Mouse (Mus musculus): Measurements from ENCODE around the gene Babam1. TPM values are rescaled to one million over a fixed set of nuclear protein-coding genes. Genes with fewer than 3 reads are reported as not detected.

The Babam1 gene
- polyA plus RNA-seq (2014; fragmentation: Nextera tagmentation; extraction: Ambion mirVana) = 102 and 106 TPM in 2 replicates

DNA sequence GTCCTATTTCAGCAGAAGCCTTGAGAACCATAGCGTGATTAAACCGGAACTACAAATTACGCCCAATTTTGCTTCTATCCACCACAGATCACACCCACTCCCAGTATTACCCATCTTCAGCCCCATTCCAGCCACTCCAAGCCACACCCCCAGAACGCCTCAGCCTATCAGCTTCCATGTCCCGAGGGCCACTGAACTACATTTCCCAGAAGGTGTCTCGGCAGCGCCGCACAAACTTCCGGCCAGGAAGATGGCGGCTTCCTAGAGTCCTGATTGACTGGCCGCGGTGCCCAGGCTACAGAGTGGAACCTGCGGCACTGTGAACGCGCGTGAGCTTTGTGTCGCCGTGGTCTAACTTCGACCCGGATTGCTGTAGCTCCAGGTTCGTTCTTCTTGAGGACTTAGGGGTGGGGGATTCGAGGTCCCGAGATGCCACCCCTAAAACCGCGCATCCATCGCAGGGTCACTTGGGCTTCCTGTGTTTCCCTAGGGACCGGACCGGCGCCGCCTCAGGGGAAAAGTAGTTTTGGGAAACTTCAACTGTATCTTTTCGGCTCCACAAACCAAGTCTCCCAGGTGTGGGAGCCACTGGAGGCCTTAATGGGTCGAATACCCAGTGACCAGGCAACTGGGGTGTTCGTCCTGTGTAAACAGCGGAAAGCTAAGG lies at the start of gene Babam1:
Gene Babam1 (plus strand): TSS at position 223 of the 667 bp plus-strand sequence.
- peak within 1 kb of the TSS; percentile 76 for H3K4me2 ChIP-seq (replicated peaks; ENCODE audit: low read depth, low read length)
- WGBS = 1% methylated on average over 34 of the region's 34 CpGs

DNA sequence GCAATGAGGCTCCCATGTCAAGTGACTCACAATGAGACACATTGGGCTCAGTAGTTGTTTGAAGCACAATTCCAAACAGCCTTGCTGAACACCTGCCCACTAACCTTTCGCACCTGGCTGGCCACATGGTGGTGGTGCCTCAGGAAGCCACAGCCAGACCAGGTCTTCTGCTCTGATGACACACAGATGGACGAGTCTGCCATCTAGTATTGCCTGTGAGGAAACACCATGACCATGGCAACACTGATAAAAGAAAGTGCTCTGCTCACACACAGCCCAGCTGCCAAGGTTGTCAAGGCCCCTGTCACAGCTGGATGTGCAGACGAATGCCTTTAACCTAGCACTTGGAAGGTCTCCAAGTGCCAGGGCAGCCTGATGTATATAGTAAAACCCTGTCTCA lies 45.5 kb upstream of the Babam1 start:
- WGBS = 80% methylated on average over 3 of the region's 3 CpGs
- DNase-seq (ENCODE audit: low spot score) (no peak), ATAC-seq (ENCODE audit: low FRiP score) (no peak)
- Histone ChIP-seq H3K36me3 (ENCODE audit: control insufficient read depth, insufficient read depth, low read length) (peaks cover 16% of the 10 kb centered on the region), H3K9ac (ENCODE audit: low read depth, low read length) (no peak overlapping the region), H3K27ac (ENCODE audit: low read depth, low read length) (no peak overlapping the region), H3K4me3 (ENCODE audit: low read depth, low read length) (no peak overlapping the region), H3K4me1 (replicated peaks; ENCODE audit: control insufficient read depth, insufficient read depth, low read length) (no peaks in the 10 kb centered on the region), H3K27me3 (ENCODE audit: control insufficient read depth, insufficient read depth, low read length) (no peaks in the 10 kb centered on the region), H3K4me2 (replicated peaks; ENCODE audit: low read depth, low read length) (no peak overlapping the region), H3K9me3 (ENCODE audit: control insufficient read depth, low read length) (no peaks in the 10 kb centered on the region)

More for the DNA sequence above, at the start of gene Babam1:
- Histone ChIP-seq H3K36me3 (ENCODE audit: control insufficient read depth, insufficient read depth, low read length) (0 out of 2 replicates have a peak, but pooled peaks cover 4% of the 10 kb centered on the region), H3K27ac (ENCODE audit: low read depth, low read length) (peak within 1 kb of the TSS; percentile 49; the same call in 1 of the 2 replicates), H3K27me3 (ENCODE audit: control insufficient read depth, insufficient read depth, low read length) (no peaks in the 10 kb centered on the region), H3K9ac (ENCODE audit: low read depth, low read length) (peak within 1 kb of the TSS; percentile 67), H3K4me3 (ENCODE audit: low read depth, low read length) (peak within 1 kb of the TSS; percentile 76), H3K9me3 (ENCODE audit: control insufficient read depth, low read length) (no peaks in the 10 kb centered on the region), H3K4me1 (replicated peaks; ENCODE audit: control insufficient read depth, insufficient read depth, low read length) (peaks cover 4% of the 10 kb centered on the region)
- peak; percentile 96 for ATAC-seq (ENCODE audit: low FRiP score)
- DNase-seq (ENCODE audit: low spot score) = peak; percentile 93

DNA sequence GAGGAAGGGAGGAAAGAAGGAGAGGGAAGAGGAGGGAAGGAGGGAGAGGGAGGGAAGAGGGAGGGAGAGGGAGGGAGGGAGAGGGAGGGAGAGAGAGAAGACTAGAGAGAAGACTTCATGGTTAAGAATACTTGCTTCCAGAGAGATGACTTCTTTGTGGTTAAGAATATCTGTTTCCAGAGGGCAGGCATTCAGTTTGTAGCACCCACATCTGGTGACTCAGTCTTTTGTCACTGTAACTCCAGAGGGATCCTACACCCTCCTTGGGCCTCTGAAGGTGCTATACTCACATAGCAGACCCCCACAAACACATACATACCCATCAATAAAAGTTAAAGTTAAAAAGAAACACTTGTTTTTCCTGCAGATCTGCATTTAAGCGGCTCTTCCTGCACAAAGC lies 45.1 kb upstream of the Babam1 start:
- WGBS = 92% methylated on average over 1 of the region's 1 CpGs
- H3K4me2 ChIP-seq (replicated peaks; ENCODE audit: low read depth, low read length) = no peak overlapping the region
- no peak overlapping the region for H3K27ac ChIP-seq (ENCODE audit: low read depth, low read length)
- no peak overlapping the region for H3K4me3 ChIP-seq (ENCODE audit: low read depth, low read length)
- H3K4me1 ChIP-seq (replicated peaks; ENCODE audit: control insufficient read depth, insufficient read depth, low read length) = no peaks in the 10 kb centered on the region
- H3K9me3 ChIP-seq (ENCODE audit: control insufficient read depth, low read length) = no peaks in the 10 kb centered on the region
- no peaks in the 10 kb centered on the region for H3K27me3 ChIP-seq (ENCODE audit: control insufficient read depth, insufficient read depth, low read length)
- H3K36me3 ChIP-seq (ENCODE audit: control insufficient read depth, insufficient read depth, low read length) = peaks cover 12% of the 10 kb centered on the region
- DNase-seq (ENCODE audit: low spot score) (no peak), ATAC-seq (ENCODE audit: low FRiP score) (no peak)
- H3K9ac ChIP-seq (ENCODE audit: low read depth, low read length) = no peak overlapping the region

- H3K36me3 ChIP-seq (ENCODE audit: control insufficient read depth, insufficient read depth, low read length) = 0 out of 2 replicates have a peak, but pooled peaks cover 6% of the 10 kb centered on the region
- no peak overlapping the region for H3K27ac ChIP-seq (ENCODE audit: low read depth, low read length)
- H3K4me1 ChIP-seq (replicated peaks; ENCODE audit: control insufficient read depth, insufficient read depth, low read length) = no peaks in the 10 kb centered on the region
- no peak overlapping the region for H3K4me3 ChIP-seq (ENCODE audit: low read depth, low read length)
- no peak overlapping the region for H3K4me2 ChIP-seq (replicated peaks; ENCODE audit: low read depth, low read length)
- DNase-seq (ENCODE audit: low spot score) (no peak), ATAC-seq (ENCODE audit: low FRiP score) (no peak)
- H3K27me3 ChIP-seq (ENCODE audit: control insufficient read depth, insufficient read depth, low read length) = no peaks in the 10 kb centered on the region
- 89% methylated on average over 3 of the region's 3 CpGs for WGBS
- no peaks in the 10 kb centered on the region for H3K9me3 ChIP-seq (ENCODE audit: control insufficient read depth, low read length)
- H3K9ac ChIP-seq (ENCODE audit: low read depth, low read length) = no peak overlapping the region
These were observed 38.6 kb upstream of the Babam1 start for GRCm38 (mm10) chr8:71358026-71358425.

DNA sequence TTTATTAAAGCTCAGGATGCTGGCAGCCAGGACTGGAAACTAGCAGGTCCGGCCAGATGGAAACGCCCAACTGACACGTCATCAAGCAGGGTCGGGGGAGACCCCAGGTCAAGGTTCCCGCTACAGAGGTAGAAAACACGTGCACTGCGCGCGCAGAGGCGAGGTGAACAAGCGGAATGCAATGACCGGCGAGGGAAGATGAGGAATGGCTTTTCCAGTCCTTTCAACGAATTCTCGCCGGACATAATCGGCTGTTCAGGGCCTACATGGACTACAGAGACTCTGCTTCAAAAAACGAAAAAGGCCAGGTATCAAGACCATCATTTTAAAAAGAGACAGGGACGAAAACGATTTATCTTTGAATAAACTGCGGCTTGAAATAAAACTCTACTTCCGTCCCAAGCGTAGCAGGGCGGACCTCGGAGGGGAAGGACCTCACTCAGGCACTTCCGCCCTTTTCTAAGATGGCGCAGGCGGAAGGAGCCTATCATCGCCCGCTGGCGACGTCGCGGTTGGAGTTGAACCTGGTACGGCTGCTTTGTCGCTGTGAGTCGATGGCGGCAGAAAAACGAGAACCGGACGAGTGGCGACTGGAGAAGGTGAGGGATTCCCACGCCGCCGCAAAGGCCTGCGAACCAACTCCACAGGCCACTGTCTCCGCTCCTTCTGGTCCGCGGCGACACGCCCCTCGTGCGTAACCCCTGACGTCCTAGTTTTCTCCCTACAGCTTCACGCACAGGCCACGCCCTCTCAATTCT lies 29.7 kb upstream of the Babam1 start, which contains the start of gene Use1:
Gene Use1 (plus strand): TSS at position 78 of the 758 bp plus-strand sequence.
- Histone ChIP-seq H3K36me3 (ENCODE audit: control insufficient read depth, insufficient read depth, low read length) (no peaks in the 10 kb centered on the region), H3K9me3 (ENCODE audit: control insufficient read depth, low read length) (no peaks in the 10 kb centered on the region), H3K9ac (ENCODE audit: low read depth, low read length) (peak within 1 kb of the TSS; percentile 19), H3K4me3 (ENCODE audit: low read depth, low read length) (peak within 1 kb of the TSS; percentile 47), H3K27ac (ENCODE audit: low read depth, low read length) (peak within 1 kb of the TSS; percentile 48), H3K27me3 (ENCODE audit: control insufficient read depth, insufficient read depth, low read length) (no peaks in the 10 kb centered on the region), H3K4me2 (replicated peaks; ENCODE audit: low read depth, low read length) (peak within 1 kb of the TSS; percentile 66), H3K4me1 (replicated peaks; ENCODE audit: control insufficient read depth, insufficient read depth, low read length) (peaks cover 4% of the 10 kb centered on the region)
- peak; percentile 81 for ATAC-seq (ENCODE audit: low FRiP score)
- under 1% methylated on average over 56 of the region's 56 CpGs for WGBS
- peak; percentile 92 for DNase-seq (ENCODE audit: low spot score)

DNA sequence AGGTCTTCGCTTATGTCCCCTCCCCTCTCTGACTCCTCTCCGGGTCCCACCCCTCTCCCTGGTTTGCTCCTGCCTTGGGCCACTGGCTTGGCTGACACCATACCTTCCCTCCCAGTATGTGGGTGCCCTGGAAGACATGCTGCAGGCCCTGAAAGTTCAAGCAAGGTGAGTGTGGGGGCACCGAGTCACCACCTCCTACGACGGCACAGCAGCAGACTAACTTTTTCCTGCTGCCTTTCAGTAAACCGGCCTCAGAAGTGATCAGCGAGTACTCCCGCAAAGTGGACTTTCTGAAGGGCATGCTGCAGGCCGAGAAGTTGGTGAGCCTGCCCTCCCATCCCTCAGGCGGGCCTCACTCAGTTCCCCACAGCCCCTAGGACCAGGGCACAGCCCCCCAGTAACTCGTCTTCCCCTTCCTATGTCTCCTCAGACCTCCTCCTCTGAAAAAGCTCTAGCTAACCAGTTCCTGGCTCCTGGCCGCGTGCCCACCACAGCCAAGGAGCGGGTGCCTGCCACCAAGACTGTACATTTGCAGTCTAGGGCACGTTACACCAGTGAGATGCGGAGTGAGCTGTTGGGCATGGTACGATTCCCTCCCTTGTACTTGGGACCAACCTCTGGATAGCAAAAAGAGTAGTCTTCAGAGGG lies 29.0 kb upstream of the Babam1 start:
- Histone ChIP-seq H3K27ac (ENCODE audit: low read depth, low read length) (peak overlapping the region; percentile 48; the same call in 1 of the 2 replicates), H3K36me3 (ENCODE audit: control insufficient read depth, insufficient read depth, low read length) (no peaks in the 10 kb centered on the region), H3K4me3 (ENCODE audit: low read depth, low read length) (peak overlapping the region; percentile 47), H3K27me3 (ENCODE audit: control insufficient read depth, insufficient read depth, low read length) (no peaks in the 10 kb centered on the region), H3K9ac (ENCODE audit: low read depth, low read length) (peak overlapping the region; percentile 19), H3K9me3 (ENCODE audit: control insufficient read depth, low read length) (no peaks in the 10 kb centered on the region), H3K4me1 (replicated peaks; ENCODE audit: control insufficient read depth, insufficient read depth, low read length) (peaks cover 4% of the 10 kb centered on the region), H3K4me2 (replicated peaks; ENCODE audit: low read depth, low read length) (peak overlapping the region; percentile 66)
- no peak for ATAC-seq (ENCODE audit: low FRiP score)
- 56% methylated on average over 17 of the region's 17 CpGs for WGBS
- DNase-seq (ENCODE audit: low spot score) = no peak

- no peak overlapping the region for H3K4me2 ChIP-seq (replicated peaks; ENCODE audit: low read depth, low read length)
- DNase-seq (ENCODE audit: low spot score) = no peak
- H3K36me3 ChIP-seq (ENCODE audit: control insufficient read depth, insufficient read depth, low read length) = no peaks in the 10 kb centered on the region
- no peak overlapping the region for H3K27ac ChIP-seq (ENCODE audit: low read depth, low read length)
- no peaks in the 10 kb centered on the region for H3K9me3 ChIP-seq (ENCODE audit: control insufficient read depth, low read length)
- H3K4me3 ChIP-seq (ENCODE audit: low read depth, low read length) = no peak overlapping the region
- H3K27me3 ChIP-seq (ENCODE audit: control insufficient read depth, insufficient read depth, low read length) = no peaks in the 10 kb centered on the region
- no peak overlapping the region for H3K9ac ChIP-seq (ENCODE audit: low read depth, low read length)
- ATAC-seq (ENCODE audit: low FRiP score) = no peak
- H3K4me1 ChIP-seq (replicated peaks; ENCODE audit: control insufficient read depth, insufficient read depth, low read length) = peaks cover 4% of the 10 kb centered on the region
These were observed 28.3 kb upstream of the Babam1 start for GRCm38 (mm10) chr8:71368366-71368765.

DNA sequence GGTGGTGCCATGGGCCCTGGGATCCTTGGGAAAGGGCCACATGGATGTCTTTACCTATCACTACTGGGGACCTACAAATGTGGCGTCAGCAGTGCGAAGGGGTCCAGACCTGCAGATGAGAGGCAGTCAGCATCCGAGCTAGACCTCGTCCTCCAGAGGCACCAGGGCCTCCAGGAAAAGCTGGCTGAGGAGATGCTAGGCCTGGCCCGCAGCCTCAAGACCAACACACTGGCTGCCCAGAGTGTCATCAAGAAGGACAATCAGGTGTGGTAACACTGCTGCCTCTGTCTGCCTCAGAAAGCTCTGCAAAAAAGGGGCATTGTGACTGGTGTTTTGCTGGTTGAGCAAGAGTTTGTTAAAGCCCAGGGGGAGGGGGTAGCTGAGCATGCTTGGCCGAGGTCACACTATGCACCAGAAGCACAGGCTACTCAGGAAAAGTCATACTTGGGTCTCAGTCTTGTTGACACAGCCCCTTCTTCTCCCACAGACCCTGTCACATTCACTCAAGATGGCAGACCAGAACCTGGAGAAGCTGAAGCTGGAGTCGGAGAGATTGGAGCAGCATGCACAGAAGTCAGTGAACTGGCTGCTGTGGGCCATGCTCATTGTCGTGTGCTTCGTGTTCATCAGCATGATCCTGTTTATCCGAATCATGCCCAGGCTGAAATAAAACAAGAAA lies 27.5 kb upstream of the Babam1 start:
- no peak overlapping the region for H3K9ac ChIP-seq (ENCODE audit: low read depth, low read length)
- no peak overlapping the region for H3K27ac ChIP-seq (ENCODE audit: low read depth, low read length)
- H3K4me2 ChIP-seq (replicated peaks; ENCODE audit: low read depth, low read length) = no peak overlapping the region
- no peaks in the 10 kb centered on the region for H3K27me3 ChIP-seq (ENCODE audit: control insufficient read depth, insufficient read depth, low read length)
- H3K36me3 ChIP-seq (ENCODE audit: control insufficient read depth, insufficient read depth, low read length) = no peaks in the 10 kb centered on the region
- H3K4me3 ChIP-seq (ENCODE audit: low read depth, low read length) = peak overlapping the region; percentile 1; the same call in 1 of the 2 replicates
- WGBS = 92% methylated on average over 10 of the region's 10 CpGs
- H3K4me1 ChIP-seq (replicated peaks; ENCODE audit: control insufficient read depth, insufficient read depth, low read length) = peaks cover 4% of the 10 kb centered on the region
- no peak for ATAC-seq (ENCODE audit: low FRiP score)
- DNase-seq (ENCODE audit: low spot score) = no peak
- no peaks in the 10 kb centered on the region for H3K9me3 ChIP-seq (ENCODE audit: control insufficient read depth, low read length)

Measured in hindbrain, embryonic 11.5 days (tissue).